In the genomic region with DNA sequence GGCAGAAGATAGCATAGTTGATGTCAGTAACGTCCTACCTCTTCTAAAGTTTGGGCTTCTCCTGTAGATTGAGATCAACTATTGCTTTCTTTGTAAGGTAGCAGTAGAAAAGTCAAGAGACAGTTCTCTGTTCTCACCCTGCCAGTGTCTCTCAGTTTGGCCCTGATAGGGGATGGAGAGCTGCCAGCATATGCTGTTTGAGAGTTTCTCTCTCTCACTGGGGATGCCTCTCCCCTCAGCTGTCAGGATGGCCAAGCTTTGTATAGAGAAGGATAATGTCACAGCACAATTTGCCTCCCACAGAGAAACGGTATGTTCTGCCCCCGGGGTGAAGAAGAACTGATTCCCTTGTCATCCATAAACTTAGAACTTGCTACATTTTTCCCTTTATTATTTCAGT, we compare ENCODE assay signal across 17 mouse cellular contexts. TPM values are rescaled to one million over a fixed set of nuclear protein-coding genes. Genes with fewer than 3 reads are reported as not detected.
A peak's percentile ranks its signal among the peaks of the same experiment; 100 is the strongest.
DNase-seq lines count a peak whose midpoint lies in the region; ATAC-seq lines count a peak whose summit lies in the region.
"Had no signal": no experiment of that assay in that cellular context is flagged by ENCODE, and none has a peak within 500 bp of the region (broad histone marks: within the 10 kb centered on the region; RNA-seq: fewer than 3 reads in every experiment).

No protein-coding gene starts in this region.

- peak overlapping the region; percentile 64 for H3K4me2 ChIP-seq in midbrain, embryonic 16.5 days (ENCODE audit: low read length)
- H3K4me2 ChIP-seq in kidney, embryonic 15.5 days, result no peak overlapping the region

- intact Hi-C loops in left cerebral cortex, postnatal 4 days (cut with DNase I), result loop anchor here (10.0 kb wide), 1 partner anchor 373 kb away; no protein-coding TSS in a partner anchor
- intact Hi-C loops in left cerebral cortex, postnatal 14 days (cut with DNase I), result no loop called here

- no peak overlapping the region for H3K9ac ChIP-seq in midbrain, embryonic 16.5 days (ENCODE audit: low read depth, low read length)
- no peak overlapping the region for H3K9ac ChIP-seq in kidney, embryonic 15.5 days

- peak overlapping the region; percentile 20 for H3K4me3 ChIP-seq in midbrain, embryonic 16.5 days (ENCODE audit: low read depth, low read length)
- H3K4me3 ChIP-seq in kidney, embryonic 15.5 days (replicated peaks), result no peak overlapping the region
- H3K4me3 ChIP-seq: erythroblast, embryonic 14.5 days; heart, embryonic 10.5 days had no signal

- H3K36me3 ChIP-seq in midbrain, embryonic 16.5 days (ENCODE audit: control insufficient read depth, insufficient read depth, low read length), result no peaks in the 10 kb centered on the region
- H3K36me3 ChIP-seq in kidney, embryonic 15.5 days, result no peaks in the 10 kb centered on the region
- H3K36me3 ChIP-seq: heart, embryonic 10.5 days had no signal

- no peak for ATAC-seq in midbrain, embryonic 16.5 days
- ATAC-seq in kidney, embryonic 15.5 days (replicated peaks; ENCODE audit: low FRiP score), result no peak

- 48% methylated on average over 3 of the region's 3 CpGs for WGBS in midbrain, embryonic 16.5 days
- WGBS in kidney, embryonic 15.5 days, result 60% methylated on average over 3 of the region's 3 CpGs

- H3K27me3 ChIP-seq in midbrain, embryonic 16.5 days (ENCODE audit: control insufficient read depth, insufficient read depth, low read depth, low read length), result no peaks in the 10 kb centered on the region
- peaks cover 82% of the 10 kb centered on the region for H3K27me3 ChIP-seq in kidney, embryonic 15.5 days

- H3K27ac ChIP-seq in midbrain, embryonic 16.5 days (ENCODE audit: low read length), result no peak overlapping the region
- H3K27ac ChIP-seq in kidney, embryonic 15.5 days, result no peak overlapping the region
- H3K27ac ChIP-seq: heart, embryonic 10.5 days had no signal

- peak; percentile 60 for DNase-seq in left cerebral cortex, postnatal 4 days
- DNase-seq in left cerebral cortex, postnatal 14 days (ENCODE audit: low spot score in 2 of 2), result no peak
- DNase-seq in cerebellum, adult 8-10 months, result peak; percentile 69
- peak; percentile 79 to 88 for DNase-seq in cerebellum, postnatal 25 days
- no peak for DNase-seq in frontal cortex, postnatal 10 days (ENCODE audit: low spot score in 2 of 2)
- DNase-seq in urinary bladder, adult 2 months (ENCODE audit: low spot score), result no peak
- DNase-seq: heart, postnatal 10 days; kidney, adult 9 months; liver; lung, adult 2 months; lung, postnatal 36 days; right cerebral cortex, postnatal 14 days; thymus, postnatal 36 days had no signal

- peaks cover 36% of the 10 kb centered on the region for H3K4me1 ChIP-seq in midbrain, embryonic 16.5 days (ENCODE audit: control insufficient read depth, insufficient read depth, low read length)
- peaks cover 15% of the 10 kb centered on the region for H3K4me1 ChIP-seq in kidney, embryonic 15.5 days

- H3K9me3 ChIP-seq in midbrain, embryonic 16.5 days (replicated peaks; ENCODE audit: control insufficient read depth, low read length, poor library complexity, severe bottlenecking), result no peaks in the 10 kb centered on the region
- no peaks in the 10 kb centered on the region for H3K9me3 ChIP-seq in kidney, embryonic 15.5 days (replicated peaks)
- H3K9me3 ChIP-seq: heart, embryonic 10.5 days had no signal

RNA-seq across cellular contexts. Expression of a gene that starts 6.4 kb away (rescaled TPM):
- 10 to 100 TPM; 59.8 to 65.9 TPM for total RNA-seq in left cerebral cortex, postnatal 4 days (2021)
- 10 to 100 TPM; 72.5 to 75.9 TPM for total RNA-seq in left cerebral cortex, postnatal 14 days (2021)
- 54.0 and 55.2 TPM in 2 replicates for polyA plus RNA-seq in midbrain, embryonic 16.5 days (2015; fragmentation: Nextera tagmentation; extraction: Ambion mirVana)
- 3.1 and 3.4 TPM in 2 replicates for polyA plus RNA-seq in kidney, embryonic 15.5 days (2015; fragmentation: Nextera tagmentation; extraction: Ambion mirVana)
- 0.08 and 0.32 TPM in 2 replicates for polyA plus RNA-seq in urinary bladder, adult 2 months (2012; rRNA removed)
- polyA plus RNA-seq: erythroblast, embryonic 14.5 days had no signal

Comparison
In these comparisons a context has a peak if more than half of its experiments do, and no peak if none do; other contexts are left out.
1. DNase-seq: peak in left cerebral cortex, postnatal 4 days (single experiment), cerebellum, adult 8-10 months (single experiment) and cerebellum, postnatal 25 days (2 of 2); none in left cerebral cortex, postnatal 14 days (0 of 2), frontal cortex, postnatal 10 days (0 of 2) and urinary bladder, adult 2 months (single experiment).
2. RNA of a gene that starts 6.4 kb away (polyA plus RNA-seq): 54.0 to 55.2 TPM in midbrain, embryonic 16.5 days; 3.1 to 3.4 TPM in kidney, embryonic 15.5 days and 0.08 to 0.32 TPM in urinary bladder, adult 2 months; every median in the first group is over 10 times any median in the second.